Mouse (Mus musculus): ENCODE measurements around the gene Taf9b. TPM values are rescaled to one million over a fixed set of nuclear protein-coding genes. Genes with fewer than 3 reads are reported as not detected.
A peak's percentile ranks its signal among the peaks of the same experiment; 100 is the strongest.

Gene Taf9b
- 1.9 TPM for polyA plus RNA-seq (2012; fragmentation: generic; extraction: Trizol)

- Histone ChIP-seq H3K4me2 (ENCODE audit: low read depth) (peak within 1 kb of the TSS; percentile 62), H3K79me2 (ENCODE audit: control insufficient read depth, insufficient read depth) (no peaks in the 10 kb centered on the region), H3K36me3 (ENCODE audit: control insufficient read depth, insufficient read depth) (no peaks in the 10 kb centered on the region), H3K27me3 (ENCODE audit: control insufficient read depth, insufficient read depth, insufficient read length) (no peaks in the 10 kb centered on the region), H3ac (ENCODE audit: control insufficient read depth, insufficient read length) (no peak within 1 kb of the TSS), H3K4me3 (peak within 1 kb of the TSS; percentile 25)
- TF ChIP-seq TCF3 (IDR thresholded peaks at IDR 0.05; ENCODE audit: insufficient read length, low read depth) (no peak), POLR2AphosphoS2 (IDR thresholded peaks at IDR 0.05; ENCODE audit: insufficient read length, low read depth) (no peak), SRF (IDR thresholded peaks at IDR 0.05; ENCODE audit: control insufficient read depth, insufficient read length, low read depth) (no peak), E2F4 (IDR thresholded peaks at IDR 0.05; ENCODE audit: insufficient read depth) (no peak), CEBPB (IDR thresholded peaks at IDR 0.05; ENCODE audit: insufficient read depth, poor library complexity, severe bottlenecking) (no peak), TCF12 (IDR thresholded peaks at IDR 0.05; ENCODE audit: insufficient read depth, poor library complexity, severe bottlenecking) (no peak), MYOD1 (IDR thresholded peaks at IDR 0.05; ENCODE audit: control insufficient read depth in 1 of 3, insufficient read length in 2 of 3, low read depth in 2 of 3) (no peak), MYOG (IDR thresholded peaks at IDR 0.05; ENCODE audit: control insufficient read depth in 1 of 3, insufficient read depth in 1 of 3, insufficient read length in 2 of 3, low read depth in 2 of 3) (no peak), REST (IDR thresholded peaks at IDR 0.05; ENCODE audit: insufficient read depth, insufficient read length) (no peak), POLR2A (IDR thresholded peaks at IDR 0.05; ENCODE audit: insufficient read length, low read depth) (no peak), USF1 (IDR thresholded peaks at IDR 0.05; ENCODE audit: low read depth) (no peak), MAX (IDR thresholded peaks at IDR 0.05; ENCODE audit: low read depth) (no peak)
Observed at GRCm38 (mm10) chrX:106221058-106221457, at the start of gene Taf9b. Gene Taf9b, minus strand, starts transcription at chrX:106221158.

- Histone ChIP-seq H3K4me3 (no peak within 1 kb of the TSS), H3ac (ENCODE audit: control insufficient read depth, insufficient read length) (no peak within 1 kb of the TSS), H3K79me2 (ENCODE audit: control insufficient read depth, insufficient read depth) (no peaks in the 10 kb centered on the region), H3K4me2 (ENCODE audit: low read depth) (no peak within 1 kb of the TSS), H3K36me3 (ENCODE audit: control insufficient read depth, insufficient read depth) (no peaks in the 10 kb centered on the region), H3K27me3 (ENCODE audit: control insufficient read depth, insufficient read depth, insufficient read length) (no peaks in the 10 kb centered on the region)
- TF ChIP-seq MYOD1 (IDR thresholded peaks at IDR 0.05; ENCODE audit: control insufficient read depth in 1 of 3, insufficient read length in 2 of 3, low read depth in 2 of 3) (no peak), MAX (IDR thresholded peaks at IDR 0.05; ENCODE audit: low read depth) (no peak), TCF12 (IDR thresholded peaks at IDR 0.05; ENCODE audit: insufficient read depth, poor library complexity, severe bottlenecking) (no peak), POLR2A (IDR thresholded peaks at IDR 0.05; ENCODE audit: insufficient read length, low read depth) (no peak), E2F4 (IDR thresholded peaks at IDR 0.05; ENCODE audit: insufficient read depth) (no peak), POLR2AphosphoS2 (IDR thresholded peaks at IDR 0.05; ENCODE audit: insufficient read length, low read depth) (no peak), USF1 (IDR thresholded peaks at IDR 0.05; ENCODE audit: low read depth) (no peak), SRF (IDR thresholded peaks at IDR 0.05; ENCODE audit: control insufficient read depth, insufficient read length, low read depth) (no peak), MYOG (IDR thresholded peaks at IDR 0.05; ENCODE audit: control insufficient read depth in 1 of 3, insufficient read depth in 1 of 3, insufficient read length in 2 of 3, low read depth in 2 of 3) (no peak)
Observed at GRCm38 (mm10) chrX:106255276-106255675, 34.3 kb upstream of the Taf9b start, which contains the start of gene Fnd3c2. Gene Fnd3c2, minus strand, starts transcription at chrX:106255376.

- Histone ChIP-seq H3K4me2 (ENCODE audit: low read depth) (peak overlapping the region; percentile 63), H3K36me3 (ENCODE audit: control insufficient read depth, insufficient read depth) (no peaks in the 10 kb centered on the region), H3K27me3 (ENCODE audit: control insufficient read depth, insufficient read depth, insufficient read length) (no peaks in the 10 kb centered on the region), H3K79me2 (ENCODE audit: control insufficient read depth, insufficient read depth) (no peaks in the 10 kb centered on the region), H3ac (ENCODE audit: control insufficient read depth, insufficient read length) (no peak overlapping the region), H3K4me3 (peak overlapping the region; percentile 25)
- TF ChIP-seq E2F4 (IDR thresholded peaks at IDR 0.05; ENCODE audit: insufficient read depth) (no peak), MAX (IDR thresholded peaks at IDR 0.05; ENCODE audit: low read depth) (no peak), POLR2A (IDR thresholded peaks at IDR 0.05; ENCODE audit: insufficient read length, low read depth) (peak; percentile 12), SRF (IDR thresholded peaks at IDR 0.05; ENCODE audit: control insufficient read depth, insufficient read length, low read depth) (no peak), MYOG (IDR thresholded peaks at IDR 0.05; ENCODE audit: control insufficient read depth in 1 of 3, insufficient read depth in 1 of 3, insufficient read length in 2 of 3, low read depth in 2 of 3) (no peak), MYOD1 (IDR thresholded peaks at IDR 0.05; ENCODE audit: control insufficient read depth in 1 of 3, insufficient read length in 2 of 3, low read depth in 2 of 3) (no peak), USF1 (IDR thresholded peaks at IDR 0.05; ENCODE audit: low read depth) (no peak)
Observed at GRCm38 (mm10) chrX:106219171-106220032, 1.6 kb downstream of the Taf9b start.

GRCm38 (mm10) chrX:106209100-106209499 is 11.9 kb downstream of the Taf9b start:
- Histone ChIP-seq H3K36me3 (ENCODE audit: control insufficient read depth, insufficient read depth) (peaks cover 4% of the 10 kb centered on the region), H3K4me2 (ENCODE audit: low read depth) (no peak overlapping the region), H3K4me3 (no peak overlapping the region), H3K27me3 (ENCODE audit: control insufficient read depth, insufficient read depth, insufficient read length) (no peaks in the 10 kb centered on the region), H3K79me2 (ENCODE audit: control insufficient read depth, insufficient read depth) (no peaks in the 10 kb centered on the region), H3ac (ENCODE audit: control insufficient read depth, insufficient read length) (no peak overlapping the region)
- TF ChIP-seq TCF12 (IDR thresholded peaks at IDR 0.05; ENCODE audit: insufficient read depth, poor library complexity, severe bottlenecking) (no peak), TCF3 (IDR thresholded peaks at IDR 0.05; ENCODE audit: insufficient read length, low read depth) (no peak)

GRCm38 (mm10) chrX:106198904-106199303 is 22.1 kb downstream of the Taf9b start:
- H3K4me2 ChIP-seq (ENCODE audit: low read depth) = no peak overlapping the region
- TF ChIP-seq REST (IDR thresholded peaks at IDR 0.05; ENCODE audit: insufficient read depth, insufficient read length) = no peak
- TF ChIP-seq POLR2A (IDR thresholded peaks at IDR 0.05; ENCODE audit: insufficient read length, low read depth) = no peak
- no peak for TF ChIP-seq MYOD1 (IDR thresholded peaks at IDR 0.05; ENCODE audit: control insufficient read depth in 1 of 3, insufficient read length in 2 of 3, low read depth in 2 of 3)
- TF ChIP-seq E2F4 (IDR thresholded peaks at IDR 0.05; ENCODE audit: insufficient read depth) = no peak
- no peak for TF ChIP-seq POLR2AphosphoS2 (IDR thresholded peaks at IDR 0.05; ENCODE audit: insufficient read length, low read depth)
- no peak for TF ChIP-seq TCF12 (IDR thresholded peaks at IDR 0.05; ENCODE audit: insufficient read depth, poor library complexity, severe bottlenecking)
- TF ChIP-seq USF1 (IDR thresholded peaks at IDR 0.05; ENCODE audit: low read depth) = no peak
- TF ChIP-seq MYOG (IDR thresholded peaks at IDR 0.05; ENCODE audit: control insufficient read depth in 1 of 3, insufficient read depth in 1 of 3, insufficient read length in 2 of 3, low read depth in 2 of 3) = no peak
- TF ChIP-seq CEBPB (IDR thresholded peaks at IDR 0.05; ENCODE audit: insufficient read depth, poor library complexity, severe bottlenecking) = no peak
- TF ChIP-seq MAX (IDR thresholded peaks at IDR 0.05; ENCODE audit: low read depth) = no peak
- no peak for TF ChIP-seq TCF3 (IDR thresholded peaks at IDR 0.05; ENCODE audit: insufficient read length, low read depth)
- no peak for TF ChIP-seq SRF (IDR thresholded peaks at IDR 0.05; ENCODE audit: control insufficient read depth, insufficient read length, low read depth)
- H3K36me3 ChIP-seq (ENCODE audit: control insufficient read depth, insufficient read depth) = peaks cover 36% of the 10 kb centered on the region
- no peak overlapping the region for H3K4me3 ChIP-seq
- H3ac ChIP-seq (ENCODE audit: control insufficient read depth, insufficient read length) = no peak overlapping the region
- peaks cover 14% of the 10 kb centered on the region for H3K79me2 ChIP-seq (ENCODE audit: control insufficient read depth, insufficient read depth)
- no peaks in the 10 kb centered on the region for H3K27me3 ChIP-seq (ENCODE audit: control insufficient read depth, insufficient read depth, insufficient read length)
